Mouse (Mus musculus) kidney, embryonic 14.5 days (tissue): ENCODE measurements at regions not wholly inside any gene's neighbourhood (a gene's known extent, or its start where the extent isn't known, plus 50 kb on each side); places are given as distances from the start of the nearest gene placed in this dataset.

ENCODE experiments used
- ATAC-seq: fragments of 200-750 bp; cut with Nextera tagmentation; 2 replicates; pipeline ENCODE4 v1.8.0; 2017; ENCODE audit warnings: moderate number of reproducible peaks, mild to moderate bottlenecking, moderate TSS enrichment, moderate library complexity; ENCODE audit not compliant: low FRiP score, low TSS enrichment
- H3K27ac ChIP-seq: fragments of 300-500 bp; sonication (generic); 2 replicates; pipeline ENCODE4 v1.5.1; 2014; ENCODE audit warnings: low read depth, mild to moderate bottlenecking, low read length, moderate library complexity, mixed read lengths
- H3K27me3 ChIP-seq: fragments of 300-500 bp; sonication (generic); 2 replicates; pipeline ENCODE4 v1.6.1; 2014; ENCODE audit warnings: mild to moderate bottlenecking, low read length; ENCODE audit not compliant: control insufficient read depth, insufficient read depth
- H3K36me3 ChIP-seq: fragments of 300-500 bp; sonication (generic); 2 replicates; pipeline ENCODE4 v1.6.1; 2014; ENCODE audit warnings: low read length, mixed read lengths; ENCODE audit not compliant: control insufficient read depth, insufficient read depth
- H3K4me1 ChIP-seq: fragments of 300-500 bp; sonication (generic); 2 replicates; pipeline ENCODE4 v1.6.1; 2014; ENCODE audit warnings: low read length, mixed read lengths; ENCODE audit not compliant: control insufficient read depth, insufficient read depth
- H3K4me2 ChIP-seq: fragments of 300-500 bp; sonication (generic); replicated peaks from 2 replicates; pipeline ENCODE4 v1.6.1; 2014; ENCODE audit warnings: low read depth, mild to moderate bottlenecking, low read length
- H3K4me3 ChIP-seq: fragments of 300-500 bp; sonication (generic); 2 replicates; pipeline ENCODE4 v1.5.1; 2014; ENCODE audit warnings: mild to moderate bottlenecking, low read length
- H3K9ac ChIP-seq: fragments of 300-500 bp; sonication (generic); 2 replicates; pipeline ENCODE4 v1.6.1; 2014; ENCODE audit warnings: low read depth, mild to moderate bottlenecking, low read length, moderate library complexity
- H3K9me3 ChIP-seq: fragments of 300-500 bp; sonication (generic); 2 replicates; pipeline ENCODE4 v1.6.1; 2016; ENCODE audit warnings: low read length; ENCODE audit not compliant: control insufficient read depth
- WGBS: fragments of 180-500 bp; shearing (Covaris S2); extraction: QIAGEN DNeasy Blood & Tissue Kit; methylation state at CpG from one replicate; pipeline ENCODE4 v1.1.7; 2014; 5-methylcytosine and 5-hydroxymethylcytosine counted together

- no peak overlapping the region for H3K4me3 ChIP-seq
- no peak overlapping the region for H3K9ac ChIP-seq
- H3K36me3 ChIP-seq, result no peaks in the 10 kb centered on the region
- H3K27me3 ChIP-seq, result no peaks in the 10 kb centered on the region
- ATAC-seq, result no peak
- H3K27ac ChIP-seq, result no peak overlapping the region
- 97% methylated on average over 2 of the region's 2 CpGs for WGBS
- no peak overlapping the region for H3K4me2 ChIP-seq
- H3K9me3 ChIP-seq, result peaks cover 3% of the 10 kb centered on the region; the same call in 1 of the 2 replicates
- no peaks in the 10 kb centered on the region for H3K4me1 ChIP-seq
Measured at GRCm38 (mm10) chr16:73424311-73424710, 987.3 kb downstream of the Robo2 start.

GRCm38 (mm10) chr16:73404509-73404908 lies 1007.1 kb downstream of the Robo2 start:
- H3K27me3 ChIP-seq, result no peaks in the 10 kb centered on the region
- H3K9ac ChIP-seq, result no peak overlapping the region
- H3K36me3 ChIP-seq, result no peaks in the 10 kb centered on the region
- H3K27ac ChIP-seq, result no peak overlapping the region
- no peak overlapping the region for H3K4me2 ChIP-seq
- ATAC-seq, result no peak
- no peaks in the 10 kb centered on the region for H3K9me3 ChIP-seq
- WGBS, result 45% methylated on average over 3 of the region's 3 CpGs
- H3K4me3 ChIP-seq, result no peak overlapping the region
- H3K4me1 ChIP-seq, result no peaks in the 10 kb centered on the region

GRCm38 (mm10) chr16:73404099-73404498 lies 1007.5 kb downstream of the Robo2 start:
- no peak overlapping the region for H3K27ac ChIP-seq
- no peaks in the 10 kb centered on the region for H3K36me3 ChIP-seq
- no peak overlapping the region for H3K4me3 ChIP-seq
- no peaks in the 10 kb centered on the region for H3K4me1 ChIP-seq
- H3K4me2 ChIP-seq, result no peak overlapping the region
- no peaks in the 10 kb centered on the region for H3K9me3 ChIP-seq
- H3K27me3 ChIP-seq, result no peaks in the 10 kb centered on the region
- ATAC-seq, result no peak
- WGBS, result 64% methylated on average over 3 of the region's 3 CpGs
- H3K9ac ChIP-seq, result no peak overlapping the region

GRCm38 (mm10) chr16:73379056-73379455 lies 1032.6 kb downstream of the Robo2 start:
- WGBS, result 27% methylated on average over 2 of the region's 2 CpGs
- no peak for ATAC-seq
- Histone ChIP-seq H3K36me3 (no peaks in the 10 kb centered on the region), H3K9ac (no peak overlapping the region), H3K27ac (no peak overlapping the region), H3K4me1 (no peaks in the 10 kb centered on the region), H3K4me2 (no peak overlapping the region), H3K27me3 (no peaks in the 10 kb centered on the region), H3K4me3 (no peak overlapping the region), H3K9me3 (no peaks in the 10 kb centered on the region)

GRCm38 (mm10) chr16:73374608-73375165 lies 1036.9 kb downstream of the Robo2 start:
- no peaks in the 10 kb centered on the region for H3K36me3 ChIP-seq
- ATAC-seq, result no peak

GRCm38 (mm10) chr16:73368607-73369233 lies 1042.9 kb downstream of the Robo2 start:
- peaks cover 5% of the 10 kb centered on the region; the same call in 1 of the 2 replicates for H3K4me1 ChIP-seq
- H3K36me3 ChIP-seq, result no peaks in the 10 kb centered on the region
- no peak overlapping the region for H3K27ac ChIP-seq
- H3K4me3 ChIP-seq, result no peak overlapping the region
- no peak overlapping the region for H3K4me2 ChIP-seq
- 43% methylated on average over 10 of the region's 10 CpGs for WGBS
- no peaks in the 10 kb centered on the region for H3K27me3 ChIP-seq
- no peak overlapping the region for H3K9ac ChIP-seq
- ATAC-seq, result no peak
- H3K9me3 ChIP-seq, result no peaks in the 10 kb centered on the region

More at GRCm38 (mm10) chr16:73374608-73375165, 1036.9 kb downstream of the Robo2 start:
- H3K4me2 ChIP-seq, result no peak overlapping the region
- H3K27me3 ChIP-seq, result no peaks in the 10 kb centered on the region
- H3K9ac ChIP-seq, result no peak overlapping the region
- H3K4me3 ChIP-seq, result no peak overlapping the region
- H3K9me3 ChIP-seq, result no peaks in the 10 kb centered on the region
- WGBS, result 89% methylated on average over 3 of the region's 3 CpGs
- no peaks in the 10 kb centered on the region for H3K4me1 ChIP-seq
- H3K27ac ChIP-seq, result no peak overlapping the region

- ATAC-seq, result no peak
- 57% methylated on average over 5 of the region's 5 CpGs for WGBS
- Histone ChIP-seq H3K27ac (no peak overlapping the region), H3K9ac (no peak overlapping the region), H3K4me3 (no peak overlapping the region), H3K9me3 (no peaks in the 10 kb centered on the region), H3K4me1 (peaks cover 5% of the 10 kb centered on the region; the same call in 1 of the 2 replicates), H3K27me3 (no peaks in the 10 kb centered on the region), H3K36me3 (no peaks in the 10 kb centered on the region), H3K4me2 (no peak overlapping the region; the same call in 1 of the 2 replicates)
Measured at GRCm38 (mm10) chr16:73367926-73368325, 1043.7 kb downstream of the Robo2 start.

- 68% methylated on average over 17 of the region's 17 CpGs for WGBS
- Histone ChIP-seq H3K4me2 (no peak overlapping the region), H3K4me3 (no peak overlapping the region), H3K27me3 (no peaks in the 10 kb centered on the region), H3K36me3 (no peaks in the 10 kb centered on the region), H3K27ac (no peak overlapping the region), H3K9me3 (no peaks in the 10 kb centered on the region), H3K9ac (no peak overlapping the region), H3K4me1 (peaks cover 5% of the 10 kb centered on the region; the same call in 1 of the 2 replicates)
- ATAC-seq, result no peak
Measured at GRCm38 (mm10) chr16:73367226-73367840, 1044.3 kb downstream of the Robo2 start.

- peak; percentile 75; the same call in 1 of the 2 replicates for ATAC-seq
- 20% methylated on average over 5 of the region's 5 CpGs for WGBS
- no peak overlapping the region for H3K27ac ChIP-seq
- H3K9ac ChIP-seq, result no peak overlapping the region
- H3K36me3 ChIP-seq, result no peaks in the 10 kb centered on the region
- no peak overlapping the region for H3K4me2 ChIP-seq
- H3K9me3 ChIP-seq, result no peaks in the 10 kb centered on the region
- H3K4me1 ChIP-seq, result no peaks in the 10 kb centered on the region
- no peaks in the 10 kb centered on the region for H3K27me3 ChIP-seq
- no peak overlapping the region for H3K4me3 ChIP-seq
Measured at GRCm38 (mm10) chr16:73350698-73351097, 1042.6 kb downstream of the Robo1 start.
